Mouse (Mus musculus) midbrain, embryonic 16.5 days (tissue): ENCODE results near the gene 1810043G02Rik. TPM values are rescaled to one million over a fixed set of nuclear protein-coding genes. Genes with fewer than 3 reads are reported as not detected.
A peak's percentile ranks its signal among the peaks of the same experiment; 100 is the strongest.

Source experiments
- ATAC-seq: fragments of 200-750 bp; cut with Nextera tagmentation; 2 replicates; pipeline ENCODE4 v1.8.0; 2017; ENCODE audit warnings: moderate TSS enrichment
- H3K27ac ChIP-seq: fragments of 300-500 bp; sonication (generic); 2 replicates; pipeline ENCODE4 v1.5.1; 2014; ENCODE audit warnings: mild to moderate bottlenecking, low read length, mixed read lengths
- H3K27me3 ChIP-seq: fragments of 300-500 bp; sonication (generic); 2 replicates; pipeline ENCODE4 v1.6.1; 2014; ENCODE audit warnings: low read depth, low read length, mixed read lengths; ENCODE audit not compliant: control insufficient read depth, insufficient read depth
- H3K36me3 ChIP-seq: fragments of 300-500 bp; sonication (generic); 2 replicates; pipeline ENCODE4 v1.6.1; 2014; ENCODE audit warnings: mild to moderate bottlenecking, low read length, moderate library complexity, mixed read lengths; ENCODE audit not compliant: control insufficient read depth, insufficient read depth
- H3K4me1 ChIP-seq: fragments of 300-500 bp; sonication (generic); 2 replicates; pipeline ENCODE4 v1.6.1; 2014; ENCODE audit warnings: mild to moderate bottlenecking, low read length, mixed read lengths; ENCODE audit not compliant: control insufficient read depth, insufficient read depth
- H3K4me2 ChIP-seq: fragments of 300-500 bp; sonication (generic); 2 replicates; pipeline ENCODE4 v1.6.1; 2014; ENCODE audit warnings: mild to moderate bottlenecking, low read length, mixed read lengths
- H3K4me3 ChIP-seq: fragments of 300-500 bp; sonication (generic); 2 replicates; pipeline ENCODE4 v1.5.1; 2014; ENCODE audit warnings: low read depth, mild to moderate bottlenecking, low read length, moderate library complexity, mixed read lengths
- H3K9ac ChIP-seq: fragments of 300-500 bp; sonication (generic); 2 replicates; pipeline ENCODE4 v1.6.1; 2014; ENCODE audit warnings: low read depth, low read length, mixed read lengths
- H3K9me3 ChIP-seq: fragments of 300-500 bp; sonication (generic); replicated peaks from 2 replicates; pipeline ENCODE4 v1.6.1; 2014; ENCODE audit warnings: mild to moderate bottlenecking, low read length, mixed read lengths; ENCODE audit not compliant: control insufficient read depth, poor library complexity, severe bottlenecking
- WGBS: fragments of 180-500 bp; shearing (Covaris S2); extraction: QIAGEN DNeasy Blood & Tissue Kit; methylation state at CpG from one replicate; pipeline ENCODE4 v1.1.7; 2014; 5-methylcytosine and 5-hydroxymethylcytosine counted together
- polyA plus RNA-seq: library from polyadenylated mRNA; unstranded; fragments of >200 nt; fragmentation: Nextera tagmentation; extraction: Ambion mirVana; gene quantifications from 2 replicates; pipeline ENCODE4 v1.2.1, GENCODE M21; 2015

1810043G02Rik gene
- polyA plus RNA-seq, 1 experiment from 2014 or later = 48.1 TPM

GRCm38 (mm10) chr10:78028129-78028528 lies 49.8 kb downstream of the 1810043G02Rik start:
- Histone ChIP-seq H3K27ac (no peak overlapping the region), H3K4me2 (no peak overlapping the region), H3K9me3 (no peaks in the 10 kb centered on the region), H3K27me3 (no peaks in the 10 kb centered on the region), H3K36me3 (no peaks in the 10 kb centered on the region), H3K4me3 (no peak overlapping the region), H3K9ac (no peak overlapping the region), H3K4me1 (no peaks in the 10 kb centered on the region)
- peak; percentile 86 for ATAC-seq
- 2% methylated on average over 5 of the region's 5 CpGs for WGBS

GRCm38 (mm10) chr10:78029080-78029479 lies 50.8 kb downstream of the 1810043G02Rik start:
- no peak overlapping the region for H3K9ac ChIP-seq
- no peaks in the 10 kb centered on the region for H3K27me3 ChIP-seq
- no peak overlapping the region for H3K27ac ChIP-seq
- no peaks in the 10 kb centered on the region for H3K4me1 ChIP-seq
- H3K4me2 ChIP-seq = no peak overlapping the region
- WGBS = 91% methylated on average over 1 of the region's 1 CpGs
- H3K9me3 ChIP-seq = no peaks in the 10 kb centered on the region
- ATAC-seq = no peak
- H3K4me3 ChIP-seq = no peak overlapping the region
- no peaks in the 10 kb centered on the region for H3K36me3 ChIP-seq

DNA sequence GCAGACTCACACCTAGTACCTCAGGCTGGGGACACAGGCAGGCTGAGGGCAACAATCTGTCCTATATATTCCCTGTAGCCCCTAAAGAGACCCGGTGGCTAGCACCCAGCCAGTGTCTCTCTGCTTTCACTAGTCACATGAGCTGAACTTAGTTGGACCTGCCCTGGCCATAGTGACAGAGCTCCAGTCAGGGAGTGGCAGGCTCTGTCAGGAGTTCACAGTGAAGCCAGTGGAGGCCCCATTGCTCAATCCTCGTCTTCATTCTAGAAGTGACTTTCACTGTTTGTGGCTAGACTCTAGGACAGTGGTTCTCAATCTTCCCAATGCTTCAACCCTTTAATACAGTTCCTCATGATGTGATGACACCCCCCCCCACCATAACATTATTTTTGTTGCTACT lies 53.7 kb downstream of the 1810043G02Rik start:
- 81% methylated on average over 2 of the region's 2 CpGs for WGBS
- no peak overlapping the region for H3K9ac ChIP-seq
- no peaks in the 10 kb centered on the region for H3K9me3 ChIP-seq
- no peaks in the 10 kb centered on the region for H3K4me1 ChIP-seq
- no peak overlapping the region for H3K4me2 ChIP-seq
- no peak overlapping the region for H3K27ac ChIP-seq
- H3K27me3 ChIP-seq = no peaks in the 10 kb centered on the region
- ATAC-seq = no peak
- H3K36me3 ChIP-seq = no peaks in the 10 kb centered on the region
- H3K4me3 ChIP-seq = no peak overlapping the region

Other genes with a start within 250 kb of the 1810043G02Rik start
- gene Gm18596, start 235.9 kb upstream of the 1810043G02Rik start, polyA plus RNA-seq = not detected in 2 replicates
- not detected in 2 replicates for gene Gm9736, start 227.2 kb upstream of the 1810043G02Rik start, polyA plus RNA-seq
- gene Gm3233, start 218.8 kb upstream of the 1810043G02Rik start, polyA plus RNA-seq = not detected in 2 replicates
- gene Gm3238, start 207.2 kb upstream of the 1810043G02Rik start, polyA plus RNA-seq = not detected in 2 replicates
- not detected in 2 replicates for gene Gm7138, start 201.6 kb upstream of the 1810043G02Rik start, polyA plus RNA-seq
- gene Gm3250, start 196.0 kb upstream of the 1810043G02Rik start, polyA plus RNA-seq = not detected in 2 replicates
- not detected in 2 replicates for gene Gm7137, start 190.3 kb upstream of the 1810043G02Rik start, polyA plus RNA-seq
- gene Gm9639, start 183.4 kb upstream of the 1810043G02Rik start, polyA plus RNA-seq = not detected in 2 replicates
- not detected in 2 replicates for gene Gm19668, start 179.4 kb upstream of the 1810043G02Rik start, polyA plus RNA-seq
- not detected in 2 replicates for gene Gm9507, start 166.7 kb upstream of the 1810043G02Rik start, polyA plus RNA-seq
- not detected in 2 replicates for gene Gm2696, start 163.8 kb upstream of the 1810043G02Rik start, polyA plus RNA-seq
- not detected in 2 replicates for gene Krtap10-4, start 151.4 kb upstream of the 1810043G02Rik start, polyA plus RNA-seq
- not detected in 2 replicates for gene Krtap10-10, start 142.6 kb upstream of the 1810043G02Rik start, polyA plus RNA-seq
- gene Gm36176, start 131.7 kb upstream of the 1810043G02Rik start, polyA plus RNA-seq = not detected in 2 replicates
- not detected in 2 replicates for gene Gm10318, start 125.7 kb upstream of the 1810043G02Rik start, polyA plus RNA-seq
- not detected in 2 replicates for gene Gm3285, start 116.5 kb upstream of the 1810043G02Rik start, polyA plus RNA-seq
- 25.4 and 28.7 TPM in 2 replicates for gene Lrrc3, start 76.0 kb upstream of the 1810043G02Rik start, polyA plus RNA-seq
- 6.3 and 6.4 TPM in 2 replicates for gene Trpm2, start 8.0 kb upstream of the 1810043G02Rik start, polyA plus RNA-seq
- 129 and 133 TPM in 2 replicates for gene Pfkl, start 31.6 kb downstream of the 1810043G02Rik start, polyA plus RNA-seq
- gene Dnmt3l, start 63.4 kb downstream of the 1810043G02Rik start, polyA plus RNA-seq = not detected in 2 replicates
- gene Aire, start 65.1 kb downstream of the 1810043G02Rik start, polyA plus RNA-seq = 0.11 and 0.19 TPM in 2 replicates
- gene Icosl, start 90.8 kb downstream of the 1810043G02Rik start, polyA plus RNA-seq = 0.52 and 0.64 TPM in 2 replicates
- gene D10Jhu81e, start 191.3 kb downstream of the 1810043G02Rik start, polyA plus RNA-seq = 24.9 and 34.2 TPM in 2 replicates
- 18.1 and 19.0 TPM in 2 replicates for gene Pwp2, start 206.6 kb downstream of the 1810043G02Rik start, polyA plus RNA-seq